Mouse (Mus musculus) cerebellum, postnatal 25 days (tissue): ENCODE data around the gene Cldn34b2.
A peak's percentile ranks its signal among the peaks of the same experiment; 100 is the strongest.
"Not testable (repeated sequence)": the region's sequence is repeated elsewhere in the genome, so short reads cannot be mapped to it uniquely, and the experiment has no call there.

Experiments used
- DNase-seq, 2 experiments: peaks; one replicate each; pipeline ENCODE4 v3.0.0; 2021; ENCODE audit warnings: mixed read lengths in 2 of 2

Gene Cldn34b2

DNA sequence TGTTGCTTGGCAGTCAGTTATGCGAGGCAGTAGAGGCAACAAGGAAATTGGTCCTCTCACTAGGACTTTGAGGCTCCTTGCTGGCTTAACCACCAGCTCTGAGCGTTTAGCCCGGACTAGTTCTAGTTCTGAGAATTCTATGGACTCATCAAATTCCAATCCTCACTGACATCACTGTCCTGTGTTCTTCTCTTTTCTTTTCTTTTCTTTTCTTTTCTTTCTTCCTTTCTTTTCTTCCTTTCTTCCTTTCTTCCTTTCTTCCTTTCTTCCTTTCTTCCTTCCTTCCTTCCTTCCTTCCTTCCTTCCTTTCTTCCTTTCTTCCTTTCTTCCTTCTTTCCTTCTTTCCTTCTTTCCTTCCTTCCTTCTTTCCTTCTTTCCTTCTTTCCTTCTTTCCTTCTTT lies at the start of gene Cldn34b2:
Gene Cldn34b2, minus strand, starts transcription at position 101 of the 400 bp plus-strand sequence.
- DNase-seq: not testable (repeated sequence)

DNA sequence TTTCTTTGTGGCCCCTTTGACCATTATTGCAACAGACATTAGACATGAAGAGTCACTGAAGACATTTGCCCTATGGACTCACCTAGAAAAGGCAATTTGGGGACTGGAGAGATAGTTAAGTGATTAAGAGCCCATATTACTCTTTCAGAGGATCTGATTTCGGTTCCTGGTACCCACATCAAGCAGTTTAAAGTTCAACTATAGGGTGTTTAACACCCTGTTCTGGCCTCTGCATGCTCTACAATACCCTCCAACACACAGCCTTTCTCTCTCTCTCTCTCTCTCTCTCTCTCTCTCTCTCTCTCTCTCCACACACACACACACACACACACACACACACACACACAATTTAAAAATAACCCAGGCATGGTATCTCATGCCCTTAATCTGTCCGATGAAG lies 49.4 kb upstream of the Cldn34b2 start:
- no peak for DNase-seq

DNA sequence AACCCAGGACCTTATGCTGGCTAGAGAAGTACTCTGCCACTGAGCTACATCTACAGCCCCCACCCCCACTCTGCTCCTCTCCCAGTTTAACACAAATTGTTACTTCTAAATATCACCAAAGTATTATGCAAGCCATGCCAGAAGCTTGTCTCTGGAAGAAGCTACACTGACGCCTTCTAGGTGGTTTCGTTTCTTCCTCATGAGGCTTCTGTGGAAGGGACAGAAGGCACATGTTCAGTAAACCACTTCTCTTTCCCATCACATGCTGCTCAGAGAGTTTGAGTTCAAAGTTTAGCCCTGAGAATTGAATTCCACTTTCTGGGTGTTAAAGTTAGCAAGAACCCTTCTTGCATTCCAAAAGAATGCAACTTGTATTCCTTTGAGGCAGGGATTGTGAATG lies 49.0 kb upstream of the Cldn34b2 start:
- DNase-seq: no peak

DNA sequence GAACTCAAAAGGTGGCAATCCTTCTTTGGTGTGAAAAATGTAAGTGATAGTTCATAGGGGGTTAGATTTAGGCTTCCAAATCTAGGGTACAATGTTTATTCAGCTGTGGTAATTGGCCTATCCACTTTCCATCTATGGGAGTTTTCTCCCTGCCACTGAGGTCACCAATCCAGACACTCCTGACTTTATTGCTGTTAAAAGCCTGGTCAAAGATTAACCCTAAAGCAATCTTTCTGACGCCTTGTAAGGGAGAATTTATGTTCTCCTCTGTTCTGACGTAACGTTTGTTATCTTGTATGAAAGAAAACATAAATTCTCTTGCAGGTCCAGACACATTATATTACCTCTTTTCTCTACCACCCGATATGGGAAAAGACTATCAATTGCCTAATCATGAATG lies 47.4 kb upstream of the Cldn34b2 start:
- no peak for DNase-seq

DNA sequence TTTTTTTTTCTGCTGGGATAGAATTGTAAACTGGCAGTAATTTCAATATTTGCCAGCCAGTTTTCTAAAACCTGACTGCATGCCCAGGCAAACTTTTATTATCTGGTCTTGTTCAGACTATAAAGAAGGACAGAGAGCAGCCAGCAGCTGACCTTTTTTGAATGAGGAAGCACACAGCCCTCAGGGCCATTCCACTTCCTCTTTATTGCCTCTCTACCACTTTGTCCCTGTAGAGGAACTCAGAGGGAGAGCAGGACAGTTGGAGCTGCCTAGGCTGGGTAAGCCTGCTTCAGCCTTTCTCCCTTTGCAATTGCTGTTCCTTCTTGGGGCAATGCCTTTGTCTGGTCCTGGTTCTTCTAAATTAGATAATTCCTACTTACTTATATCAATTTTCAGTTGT lies 44.1 kb upstream of the Cldn34b2 start:
- no peak for DNase-seq

DNA sequence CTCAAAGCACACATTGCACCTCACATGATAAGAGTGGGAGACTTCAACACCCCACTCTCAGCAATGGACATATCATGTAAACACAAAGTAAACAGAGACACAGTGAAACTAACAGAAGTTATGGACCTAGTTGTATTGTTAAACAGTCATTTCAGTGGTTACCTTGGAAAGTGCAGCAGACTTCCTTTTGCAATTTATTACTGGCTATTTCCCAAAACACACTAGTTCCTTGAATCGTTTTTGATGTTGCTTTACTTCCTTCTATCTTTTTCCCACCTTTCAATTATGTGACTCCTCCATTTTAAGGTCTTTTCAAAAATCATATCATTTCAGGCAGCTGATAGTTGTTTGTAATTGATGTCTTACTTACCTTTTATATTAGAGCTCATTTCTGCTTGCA lies 43.5 kb upstream of the Cldn34b2 start:
- DNase-seq: no peak

DNA sequence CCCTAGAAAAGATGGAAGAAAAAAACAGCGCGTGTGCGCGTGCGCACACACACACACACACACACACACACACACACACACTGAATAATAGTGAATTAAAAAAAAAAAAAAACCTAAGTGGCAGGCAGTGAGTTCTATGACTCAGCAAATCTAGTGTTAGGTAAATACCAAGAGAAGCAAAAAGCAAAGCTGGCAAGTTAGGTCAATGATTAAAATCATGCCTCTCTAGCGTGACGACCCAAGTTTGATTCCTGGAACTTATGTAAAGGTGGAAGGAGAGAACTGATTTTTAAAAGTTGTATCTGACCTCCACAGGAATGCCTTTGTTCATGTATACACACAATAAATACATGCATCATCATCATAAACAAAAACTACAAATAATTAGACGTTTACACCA lies 41.7 kb upstream of the Cldn34b2 start:
- no peak for DNase-seq

DNA sequence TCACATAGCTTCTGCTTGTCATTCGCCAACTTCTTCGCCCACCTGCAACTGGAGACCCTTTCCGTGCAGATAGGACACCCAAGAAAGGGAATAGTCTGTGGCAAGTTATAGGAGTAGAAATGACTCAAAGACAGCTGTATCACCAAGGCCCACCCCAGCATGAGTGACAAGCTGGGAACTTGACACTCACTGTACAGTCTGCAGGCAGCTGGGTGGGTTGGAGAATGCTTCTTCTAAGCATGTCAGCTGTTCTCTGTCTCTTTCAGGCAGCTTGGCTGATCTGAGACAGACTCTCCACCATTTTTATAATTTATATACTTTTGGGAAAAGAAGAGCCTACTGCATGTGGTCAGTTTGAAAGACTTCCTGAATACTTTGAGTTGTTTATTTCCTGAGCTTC lies 39.5 kb upstream of the Cldn34b2 start:
- DNase-seq: no peak

DNA sequence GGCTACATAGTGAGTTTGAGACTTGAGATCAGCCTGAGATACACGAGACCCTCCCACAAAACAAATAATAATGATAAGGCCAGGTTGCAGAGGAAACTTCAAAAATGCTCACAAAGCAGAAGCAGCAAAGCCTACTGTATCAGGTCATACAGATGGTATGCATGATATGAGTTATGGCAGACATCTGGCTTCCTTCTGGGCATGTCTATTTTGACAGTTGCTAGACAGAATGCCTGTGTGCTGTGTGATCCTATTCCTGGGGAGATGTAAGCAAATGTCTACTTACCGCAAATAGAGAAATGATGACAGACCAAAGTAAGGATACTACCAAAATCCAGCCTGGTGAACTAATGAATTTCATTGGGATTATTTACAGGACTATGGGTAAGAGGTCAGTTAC lies 38.1 kb upstream of the Cldn34b2 start:
- DNase-seq: no peak

DNA sequence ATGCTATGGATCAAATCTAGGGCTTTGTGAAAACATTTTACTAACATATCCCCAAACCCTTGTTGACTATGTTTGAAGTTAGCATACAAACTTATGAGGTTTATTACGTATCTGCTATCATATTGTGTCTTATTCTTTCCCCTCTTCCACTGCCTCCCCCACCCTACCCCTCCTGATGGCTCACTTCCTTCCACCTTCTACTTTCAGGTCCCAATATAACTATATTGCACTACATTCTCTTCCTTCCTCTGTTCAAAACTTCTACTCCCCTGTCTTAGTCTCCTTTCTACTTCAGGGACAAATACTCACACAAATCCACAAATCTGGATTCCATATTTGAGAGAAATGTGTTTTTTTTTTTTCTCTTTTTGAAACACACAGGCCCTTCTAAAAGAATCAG lies 35.3 kb upstream of the Cldn34b2 start:
- DNase-seq: no peak

DNA sequence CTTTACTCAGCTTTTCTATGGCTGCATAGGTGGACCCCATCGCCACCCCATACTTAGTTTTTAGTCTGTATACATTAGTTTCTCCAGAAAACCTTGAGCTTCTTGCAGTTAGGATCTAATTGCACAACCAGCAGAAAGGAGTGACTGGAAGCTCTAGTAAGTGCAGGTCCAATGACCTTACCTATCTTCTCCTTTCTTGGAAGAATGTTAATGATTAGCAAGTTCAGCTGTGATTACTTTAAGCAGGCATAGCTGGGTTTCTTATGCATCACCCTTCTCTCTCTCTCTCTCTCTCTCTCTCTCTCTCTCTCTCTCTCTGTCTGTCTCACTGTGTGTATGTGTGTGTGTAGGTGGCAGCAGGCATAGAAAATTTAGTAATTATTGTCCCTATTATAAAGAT lies 23.7 kb upstream of the Cldn34b2 start:
- DNase-seq: no peak

DNA sequence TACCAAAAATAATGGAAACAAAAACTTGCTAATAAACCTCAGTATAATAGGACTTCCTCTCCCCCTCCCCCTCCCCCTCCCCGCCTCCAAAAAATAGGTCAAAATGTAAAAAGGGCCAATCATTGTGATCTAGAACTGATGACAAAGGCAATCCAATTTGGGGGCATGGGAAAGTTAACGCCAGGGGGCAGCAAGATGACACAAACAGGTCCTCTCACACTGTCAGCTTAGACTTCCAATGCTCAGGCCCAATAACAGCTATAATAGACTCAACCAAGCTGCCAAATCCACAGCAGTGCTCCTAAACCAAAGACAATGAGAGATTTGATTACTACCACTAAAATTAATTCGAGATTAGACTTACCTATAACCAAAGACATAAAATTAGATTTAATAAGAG lies 16.5 kb upstream of the Cldn34b2 start:
- DNase-seq: peak; percentile 14 to 58

DNA sequence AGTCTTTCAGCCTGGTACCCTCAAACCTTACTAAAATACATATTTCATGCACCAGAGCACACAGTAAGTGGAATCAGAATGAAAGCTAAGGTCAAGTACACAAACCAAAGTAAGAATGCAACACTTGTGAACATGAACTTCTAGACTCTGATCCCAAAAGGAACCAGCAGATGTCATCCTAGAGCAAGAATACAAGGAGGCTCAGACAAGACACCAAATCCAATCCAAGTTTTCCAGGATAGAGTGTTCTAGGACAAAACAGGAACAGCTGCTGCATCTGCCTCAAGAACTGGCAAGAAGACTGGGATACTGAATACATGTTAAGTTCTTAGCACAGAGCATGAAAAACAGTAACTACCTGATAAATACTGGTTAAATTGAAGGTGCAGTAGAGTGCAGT lies 30.2 kb downstream of the Cldn34b2 start:
- DNase-seq: peak in 1 of 2 experiments; percentile 5

DNA sequence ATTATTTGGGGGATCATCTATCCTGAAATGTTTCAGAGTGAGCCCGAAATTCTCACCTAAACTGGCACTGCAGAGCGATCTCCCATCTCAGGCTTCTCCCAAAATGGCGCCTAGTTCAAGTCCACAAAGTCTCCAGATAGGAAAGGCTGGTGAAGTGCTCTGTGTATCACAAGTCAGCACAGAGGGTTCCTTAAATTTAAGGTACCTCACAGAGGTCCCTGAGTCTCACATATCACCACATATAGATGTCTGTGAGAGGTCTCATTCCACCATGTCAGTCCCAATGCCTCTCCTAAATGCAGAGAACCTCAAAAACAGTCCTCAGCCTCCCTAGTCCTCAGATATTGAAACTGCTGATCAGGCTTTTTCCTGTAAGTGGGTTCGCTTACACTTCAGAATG lies 34.6 kb downstream of the Cldn34b2 start, which contains the start of gene Magea2:
Gene Magea2, minus strand, starts transcription at position 101 of the 400 bp plus-strand sequence.
- not testable (repeated sequence) for DNase-seq

DNA sequence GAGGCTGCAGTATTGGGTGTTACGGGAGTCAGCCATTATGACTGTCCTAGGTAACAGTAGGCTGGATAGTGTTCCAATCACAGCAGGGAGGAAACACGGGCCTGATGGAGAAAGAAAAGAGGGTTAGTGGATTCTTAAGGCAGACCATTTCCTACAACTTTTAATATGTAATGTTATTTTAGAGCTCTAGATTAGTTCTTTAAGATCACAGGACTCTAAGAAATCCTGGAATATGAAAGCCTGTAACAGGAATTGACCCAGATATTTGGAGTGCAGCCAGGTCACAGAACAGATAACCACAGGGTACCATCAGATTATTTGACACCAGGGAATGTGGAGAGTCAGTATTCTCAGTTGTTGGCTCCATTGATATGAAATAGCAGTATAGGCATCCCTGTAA lies 38.5 kb downstream of the Cldn34b2 start, which contains the start of gene Magea1:
Gene Magea1, minus strand, starts transcription at position 101 of the 400 bp plus-strand sequence.
- DNase-seq: not testable (repeated sequence)
